Mouse (Mus musculus) cerebellum, adult 2 months (tissue): Measurements from ENCODE around the gene Psmc3. TPM values are rescaled to one million over a fixed set of nuclear protein-coding genes. Genes with fewer than 3 reads are reported as not detected.

Experiments used
- DNase-seq, 2 experiments: peaks; one replicate each; pipeline ENCODE4 v3.0.0; 2021
- H3K27ac ChIP-seq: fragments of 200-500 bp; 2 replicates; pipeline ENCODE4 v1.5.1; 2012; ENCODE audit warnings: low read length, control low read depth, inconsistent platforms; ENCODE audit not compliant: insufficient read depth
- H3K27me3 ChIP-seq: fragments of 200-500 bp; 2 replicates; pipeline ENCODE4 v1.6.1; 2012; ENCODE audit warnings: inconsistent platforms, mild to moderate bottlenecking, low read length, moderate library complexity; ENCODE audit not compliant: control insufficient read depth, insufficient read depth
- H3K4me1 ChIP-seq: fragments of 200-500 bp; 2 replicates; pipeline ENCODE4 v1.6.1; 2011; ENCODE audit warnings: low read length; ENCODE audit not compliant: control insufficient read depth, insufficient read depth
- H3K4me3 ChIP-seq: fragments of 200-500 bp; replicated peaks from 2 replicates; pipeline ENCODE3; 2011; ENCODE audit warnings: mild to moderate bottlenecking, low read depth, low read length, control low read depth; ENCODE audit not compliant: insufficient read depth
- CTCF ChIP-seq: fragments of 200-500 bp; IDR thresholded peaks from 2 replicates; pipeline ENCODE4 v1.5.1; 2011; ENCODE audit warnings: low read depth, mild to moderate bottlenecking, control low read depth, low read length, moderate library complexity, borderline replicate concordance; ENCODE audit not compliant: insufficient read depth
- POLR2A ChIP-seq: fragments of 200-500 bp; IDR thresholded peaks from 2 replicates; pipeline ENCODE4 v1.6.1; 2011; ENCODE audit warnings: low read length, control low read depth, borderline replicate concordance; ENCODE audit not compliant: insufficient read depth
- WGBS: fragments of 180-500 bp; shearing (Covaris S2); methylation state at CpG from one replicate; pipeline ENCODE4 v1.1.7; 2018; 5-methylcytosine and 5-hydroxymethylcytosine counted together
- polyA plus RNA-seq: library from polyadenylated mRNA; depleted of rRNA; stranded (reverse); fragments of >200 nt; gene quantifications from 2 replicates; pipeline ENCODE4 v1.2.3, GENCODE M21; 2012

The Psmc3 gene
- polyA plus RNA-seq, 1 experiment, result 199 TPM

DNA sequence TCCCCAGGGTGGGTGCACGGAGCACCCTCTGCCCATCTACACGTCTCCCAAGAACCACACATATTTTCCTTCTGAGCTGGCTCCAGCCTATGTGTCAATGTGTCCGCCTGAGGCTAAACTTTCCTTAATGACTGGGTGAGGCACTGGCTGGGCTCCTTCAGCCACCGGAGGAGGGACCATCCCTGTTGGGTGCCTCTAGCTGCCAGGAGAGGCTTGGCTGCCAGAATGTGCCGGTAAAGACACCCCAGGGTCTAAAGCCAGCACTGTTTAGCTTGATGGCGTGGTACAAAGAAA is 15.0 kb downstream of the Psmc3 start:
- WGBS, result 16% methylated on average over 6 of the region's 6 CpGs
- peak in 1 of 2 experiments; percentile 37 for DNase-seq
- no peak overlapping the region for H3K27ac ChIP-seq
- peak overlapping the region; percentile 91 for H3K4me3 ChIP-seq
- TF ChIP-seq POLR2A, result no peak
- no peak for TF ChIP-seq CTCF
- peaks cover 20% of the 10 kb centered on the region for H3K4me1 ChIP-seq
- H3K27me3 ChIP-seq, result no peaks in the 10 kb centered on the region

- TF ChIP-seq POLR2A, result no peak
- no peak for TF ChIP-seq CTCF
- no peaks in the 10 kb centered on the region for H3K27me3 ChIP-seq
- H3K4me1 ChIP-seq, result peaks cover 20% of the 10 kb centered on the region
- DNase-seq, result peak in 1 of 2 experiments; percentile 38
- 5% methylated on average over 14 of the region's 14 CpGs for WGBS
- H3K4me3 ChIP-seq, result peak overlapping the region; percentile 91
- peak overlapping the region; percentile 63; the same call in 1 of the 2 replicates for H3K27ac ChIP-seq
Observed at GRCm38 (mm10) chr2:91069306-91070000, 15.6 kb downstream of the Psmc3 start.

- 1% methylated on average over 66 of the region's 69 CpGs for WGBS
Observed at GRCm38 (mm10) chr2:91070076-91070800, 16.4 kb downstream of the Psmc3 start, which contains the start of gene Slc39a13. Gene Slc39a13 (minus strand): TSS chr2:91070417.

GRCm38 (mm10) chr2:91071059-91071458 is 17.2 kb downstream of the Psmc3 start:
- TF ChIP-seq CTCF, result no peak
- TF ChIP-seq POLR2A, result no peak
- WGBS, result 79% methylated on average over 10 of the region's 10 CpGs
- DNase-seq, result peak in 1 of 2 experiments; percentile 26
- Histone ChIP-seq H3K4me3 (peak overlapping the region; percentile 41), H3K27me3 (no peaks in the 10 kb centered on the region), H3K4me1 (peaks cover 20% of the 10 kb centered on the region), H3K27ac (peak overlapping the region; percentile 16; the same call in 1 of the 2 replicates)

More at GRCm38 (mm10) chr2:91070076-91070800, 16.4 kb downstream of the Psmc3 start, which contains the start of gene Slc39a13:
- DNase-seq, result peak; percentile 90 to 96
- Histone ChIP-seq H3K27me3 (no peaks in the 10 kb centered on the region), H3K4me1 (peaks cover 20% of the 10 kb centered on the region), H3K27ac (peak within 1 kb of the TSS; percentile 63; the same call in 1 of the 2 replicates), H3K4me3 (peak within 1 kb of the TSS; percentile 91)
- TF ChIP-seq POLR2A (peak; percentile 58; the same call in 1 of the 2 replicates), CTCF (peak; percentile 88)

DNA sequence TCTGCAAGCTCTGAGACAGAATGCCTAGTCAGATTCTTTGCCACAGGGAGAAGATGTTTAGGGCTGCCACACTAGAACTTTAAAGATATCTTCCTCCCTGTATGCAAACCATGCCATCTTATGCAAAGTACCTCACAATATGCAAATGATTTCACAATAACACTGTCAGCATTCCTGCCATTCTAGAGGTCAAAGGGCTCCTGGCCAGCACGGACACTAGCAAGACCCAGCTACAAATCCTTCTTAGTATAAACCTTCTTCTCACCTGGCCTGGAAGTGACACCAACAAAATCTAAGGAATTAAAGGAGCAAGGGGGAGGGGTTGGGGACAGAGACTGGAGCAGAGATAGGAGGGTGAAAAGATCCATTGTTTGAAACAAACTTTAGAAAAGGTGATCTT is 18.3 kb downstream of the Psmc3 start:
- no peak for DNase-seq
- no peak for TF ChIP-seq CTCF
- TF ChIP-seq POLR2A, result no peak
- Histone ChIP-seq H3K4me3 (no peak overlapping the region), H3K27me3 (no peaks in the 10 kb centered on the region), H3K27ac (no peak overlapping the region), H3K4me1 (peaks cover 12% of the 10 kb centered on the region)
- WGBS, result 36% methylated on average over 1 of the region's 1 CpGs

- Histone ChIP-seq H3K27ac (no peak overlapping the region), H3K4me3 (peak overlapping the region; percentile 37), H3K4me1 (peaks cover 3% of the 10 kb centered on the region; the same call in 1 of the 2 replicates), H3K27me3 (no peaks in the 10 kb centered on the region)
- TF ChIP-seq CTCF (no peak), POLR2A (no peak)
- WGBS, result 13% methylated on average over 12 of the region's 12 CpGs
- DNase-seq, result no peak
Observed at GRCm38 (mm10) chr2:91077957-91078313, 24.1 kb downstream of the Psmc3 start.

DNA sequence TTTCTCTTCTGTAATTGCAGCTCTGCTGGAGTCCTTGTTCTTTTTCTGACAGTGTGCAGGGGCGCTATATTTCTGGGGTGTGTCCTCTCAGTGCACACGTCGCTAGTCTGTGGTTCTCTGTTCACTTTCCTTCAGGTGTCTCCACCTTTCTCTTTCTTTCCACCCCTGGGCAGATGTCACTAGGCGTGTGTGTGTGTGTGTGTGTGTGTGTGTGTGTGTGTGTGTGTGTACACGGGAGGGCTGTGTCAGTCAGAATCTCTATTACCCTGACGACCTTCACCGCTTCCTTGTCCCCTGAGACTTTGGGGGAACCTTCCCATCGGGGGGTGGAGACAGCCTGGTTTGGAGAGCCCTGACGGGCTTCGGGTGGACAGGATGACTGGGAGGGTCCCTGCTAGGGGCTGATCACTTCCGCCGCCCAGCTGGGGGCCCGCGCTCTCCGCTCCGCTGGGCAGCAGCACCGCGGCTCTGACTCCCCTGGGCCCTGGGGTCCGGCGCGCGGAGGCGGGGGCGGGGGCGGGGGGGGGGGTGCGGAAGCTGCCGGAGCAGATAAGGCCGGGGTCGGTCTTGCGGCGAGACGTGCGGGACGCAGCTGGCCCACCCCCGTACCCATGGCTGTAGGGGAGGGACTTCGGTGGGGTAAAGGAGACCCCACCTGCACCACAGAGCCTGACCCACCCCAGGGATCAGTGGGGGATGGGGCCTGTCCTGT is 24.7 kb downstream of the Psmc3 start:
- 2% methylated on average over 31 of the region's 36 CpGs for WGBS
- H3K4me3 ChIP-seq, result peak overlapping the region; percentile 39
- TF ChIP-seq CTCF, result no peak
- TF ChIP-seq POLR2A, result no peak
- no peak overlapping the region for H3K27ac ChIP-seq
- no peaks in the 10 kb centered on the region for H3K27me3 ChIP-seq
- H3K4me1 ChIP-seq, result peaks cover 3% of the 10 kb centered on the region; the same call in 1 of the 2 replicates
- no peak for DNase-seq
